Mouse (Mus musculus): Measurements from ENCODE around the gene Atg14.
"Not testable (repeated sequence)": the region's sequence is repeated elsewhere in the genome, so short reads cannot be mapped to it uniquely, and the experiment has no call there.

Atg14 gene

GRCm38 (mm10) chr14:47544286-47544685 lies 26.2 kb downstream of the Atg14 start:
- no peak for DNase-seq (ENCODE audit: low spot score in 2 of 2)

- DNase-seq (ENCODE audit: low spot score in 2 of 2) = no peak
Observed at GRCm38 (mm10) chr14:47542283-47542682, 28.2 kb downstream of the Atg14 start.

GRCm38 (mm10) chr14:47541325-47541948 lies 29.0 kb downstream of the Atg14 start:
- DNase-seq (ENCODE audit: low spot score in 2 of 2) = no peak

- no peak for DNase-seq (ENCODE audit: low spot score in 2 of 2)
Observed at GRCm38 (mm10) chr14:47535096-47535495, 35.4 kb downstream of the Atg14 start.

- no peak for DNase-seq (ENCODE audit: low spot score in 2 of 2)
Observed at GRCm38 (mm10) chr14:47534176-47534525, 36.3 kb downstream of the Atg14 start.

GRCm38 (mm10) chr14:47533365-47534175 lies 36.9 kb downstream of the Atg14 start:
- peak in 1 of 2 experiments; percentile 53 for DNase-seq (ENCODE audit: low spot score in 2 of 2)

- DNase-seq (ENCODE audit: low spot score in 2 of 2) = no peak
Observed at GRCm38 (mm10) chr14:47532496-47532895, 38.0 kb downstream of the Atg14 start.

- DNase-seq (ENCODE audit: low spot score in 2 of 2) = not testable (repeated sequence)
Observed at GRCm38 (mm10) chr14:47529592-47529991, 40.9 kb downstream of the Atg14 start.

GRCm38 (mm10) chr14:47529019-47529418 lies 41.4 kb downstream of the Atg14 start:
- DNase-seq (ENCODE audit: low spot score in 2 of 2) = peak; percentile 74

GRCm38 (mm10) chr14:47528293-47528692 lies 42.2 kb downstream of the Atg14 start:
- DNase-seq (ENCODE audit: low spot score in 2 of 2) = no peak

GRCm38 (mm10) chr14:47527833-47528232 lies 42.6 kb downstream of the Atg14 start:
- no peak for DNase-seq (ENCODE audit: low spot score in 2 of 2)

- DNase-seq (ENCODE audit: low spot score in 2 of 2) = no peak
Observed at GRCm38 (mm10) chr14:47525861-47526260, 44.6 kb downstream of the Atg14 start.

GRCm38 (mm10) chr14:47525374-47525773 lies 45.1 kb downstream of the Atg14 start:
- DNase-seq (ENCODE audit: low spot score in 2 of 2) = no peak

GRCm38 (mm10) chr14:47522301-47522700 lies 48.1 kb downstream of the Atg14 start:
- no peak for DNase-seq (ENCODE audit: low spot score in 2 of 2)

GRCm38 (mm10) chr14:47521609-47522008 lies 48.8 kb downstream of the Atg14 start:
- no peak for DNase-seq (ENCODE audit: low spot score in 2 of 2)

GRCm38 (mm10) chr14:47520751-47521449 lies 49.5 kb downstream of the Atg14 start:
- no peak for DNase-seq (ENCODE audit: low spot score in 2 of 2)

GRCm38 (mm10) chr14:47518619-47519018 lies 51.8 kb downstream of the Atg14 start:
- DNase-seq (ENCODE audit: low spot score in 2 of 2) = no peak

- no peak for DNase-seq (ENCODE audit: low spot score in 2 of 2)
Observed at GRCm38 (mm10) chr14:47516755-47517154, 53.7 kb downstream of the Atg14 start.

- no peak for DNase-seq (ENCODE audit: low spot score in 2 of 2)
Observed at GRCm38 (mm10) chr14:47515636-47516035, 54.8 kb downstream of the Atg14 start.

- no peak for DNase-seq (ENCODE audit: low spot score in 2 of 2)
Observed at GRCm38 (mm10) chr14:47514816-47515453, 55.5 kb downstream of the Atg14 start.

- no peak for DNase-seq (ENCODE audit: low spot score in 2 of 2)
Observed at GRCm38 (mm10) chr14:47513606-47514005, 56.8 kb downstream of the Atg14 start.

- no peak for DNase-seq (ENCODE audit: low spot score in 2 of 2)
Observed at GRCm38 (mm10) chr14:47510244-47510643, 60.2 kb downstream of the Atg14 start.

Data from right cerebral cortex, postnatal 10 days (tissue).